Mouse (Mus musculus) kidney, postnatal 4 days (tissue): ENCODE data around the gene Zcchc12.

ENCODE experiments used
- DNase-seq, 2 experiments: peaks; one replicate each; pipeline ENCODE4 v3.0.0; 2021; ENCODE audit warnings: mixed read lengths in 2 of 2

Gene Zcchc12

GRCm38 (mm10) chrX:36195736-36196525 is at the start of gene Zcchc12:
TSS of gene Zcchc12 (plus strand) at chrX:36195904.
- DNase-seq = peak; percentile 43 to 52

DNA sequence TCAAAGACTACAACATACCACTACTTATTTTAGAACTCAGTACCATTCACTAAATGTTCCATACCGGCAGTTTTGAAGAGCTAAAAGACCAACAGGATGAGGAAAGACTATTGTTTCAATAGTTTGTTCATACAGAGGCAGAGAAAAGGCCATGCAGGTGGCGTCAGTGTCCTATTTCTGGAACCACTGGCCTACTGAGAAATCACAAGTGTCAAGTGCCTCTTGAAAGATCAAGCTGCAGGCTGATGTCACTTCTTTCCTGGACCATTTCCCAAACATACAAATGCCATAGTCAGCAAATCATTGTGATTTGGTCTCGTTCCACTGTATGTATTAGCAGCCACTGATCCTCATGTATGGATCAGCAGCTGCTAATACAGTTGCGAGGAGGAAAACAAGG is 49.0 kb upstream of the Zcchc12 start:
- no peak for DNase-seq

- DNase-seq = no peak
These were observed 45.6 kb upstream of the Zcchc12 start for GRCm38 (mm10) chrX:36150100-36150499.

GRCm38 (mm10) chrX:36156677-36157076 is 39.0 kb upstream of the Zcchc12 start:
- no peak for DNase-seq

- peak; percentile 52 to 61 for DNase-seq
These were observed 34.1 kb upstream of the Zcchc12 start for GRCm38 (mm10) chrX:36161567-36161966.

DNA sequence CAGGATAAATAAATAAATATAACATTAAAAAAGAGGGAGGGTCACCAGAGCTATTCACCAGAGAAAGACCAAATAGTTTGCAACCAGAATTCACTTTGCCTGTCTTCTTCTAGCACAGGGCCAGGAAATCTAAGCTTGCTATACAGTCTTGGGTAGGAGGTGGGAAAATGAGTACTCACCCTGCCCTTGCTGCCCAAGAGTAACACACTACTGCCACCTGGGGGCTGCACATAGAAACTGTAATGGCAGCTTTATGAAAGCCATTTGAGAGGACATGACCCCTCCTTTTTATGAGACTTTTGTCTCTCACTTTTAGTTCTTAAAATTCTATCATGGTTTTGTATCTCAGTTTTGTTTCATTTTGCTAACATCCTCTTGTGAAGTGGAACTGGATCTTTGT is 12.1 kb upstream of the Zcchc12 start:
- peak; percentile 75 to 76 for DNase-seq

DNA sequence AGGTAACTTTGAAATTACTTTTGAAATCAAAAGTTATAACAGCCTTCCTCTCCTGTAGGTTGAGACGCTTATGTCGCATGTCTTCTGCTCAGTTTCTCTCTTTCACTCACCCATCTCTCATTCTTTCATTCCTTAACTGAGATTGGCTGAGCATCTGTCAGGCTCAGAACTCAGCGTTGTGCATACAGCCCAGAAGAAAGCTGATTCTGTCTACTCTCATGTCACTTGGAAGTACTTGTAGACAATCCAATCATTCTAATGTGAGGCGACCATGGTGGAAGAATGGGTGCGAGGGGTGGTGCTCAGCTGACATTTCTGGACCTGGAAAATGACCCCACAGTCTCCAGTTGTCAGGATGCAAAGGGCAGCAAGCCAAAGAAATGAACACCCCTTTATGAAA is 9.7 kb upstream of the Zcchc12 start:
- DNase-seq = no peak

DNA sequence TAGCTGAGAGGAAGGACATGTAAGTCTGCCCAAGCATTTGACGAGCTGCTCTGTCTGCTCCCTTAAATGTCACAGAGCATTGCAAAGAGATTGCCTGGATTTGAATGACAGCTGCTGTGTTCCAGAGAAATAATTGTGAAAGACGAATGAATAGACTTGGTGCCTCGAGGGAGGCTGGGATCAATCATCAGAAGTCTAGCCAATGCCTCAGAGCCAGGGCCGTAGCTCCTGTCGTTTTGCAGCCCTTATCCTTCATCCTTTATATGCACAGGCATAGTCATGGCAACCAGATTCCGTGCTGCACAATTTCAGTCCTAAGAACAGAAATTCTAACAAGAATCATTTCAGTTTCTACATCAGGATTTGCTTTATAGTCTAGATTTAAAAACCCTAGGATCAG is 9.3 kb upstream of the Zcchc12 start:
- no peak for DNase-seq

DNA sequence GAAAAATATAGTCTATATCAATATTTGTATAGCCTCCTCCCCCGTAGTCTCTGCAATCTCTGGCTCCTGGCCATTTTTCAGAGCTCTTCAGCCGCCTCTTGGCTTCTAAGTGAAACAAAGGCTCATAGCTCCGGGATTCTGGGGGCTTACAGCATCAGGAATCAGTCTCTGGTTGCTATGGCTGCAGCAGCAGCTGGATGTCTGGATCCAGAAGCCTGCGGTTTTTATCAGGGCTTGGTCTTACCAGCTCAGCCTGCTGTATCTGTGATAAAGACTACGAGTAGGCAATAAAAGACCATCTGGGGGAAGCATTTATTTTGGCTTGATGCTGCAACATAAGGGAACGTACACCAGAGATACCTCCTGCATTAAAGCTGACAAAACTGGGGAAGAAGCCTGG is 1.8 kb upstream of the Zcchc12 start:
- peak; percentile 16 to 24 for DNase-seq

DNA sequence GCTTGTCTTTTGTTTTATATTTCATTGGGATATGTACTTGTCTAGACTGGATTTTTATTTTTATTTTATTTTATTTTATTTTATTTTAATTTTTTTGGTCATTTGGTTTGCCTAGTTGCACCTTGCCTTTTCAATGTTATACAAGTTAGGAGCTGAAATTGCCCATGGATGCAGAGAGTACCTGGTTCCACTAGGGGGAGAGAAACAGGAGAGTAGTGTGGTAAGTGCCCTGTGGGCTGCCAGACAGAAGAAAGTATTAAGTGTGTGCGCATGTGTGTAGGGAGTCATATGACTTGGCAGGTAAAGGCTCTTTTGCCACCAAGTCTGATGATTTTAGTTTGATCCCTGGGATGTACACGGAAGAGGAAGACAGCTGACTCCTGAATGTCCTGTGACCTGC is 13.8 kb downstream of the Zcchc12 start:
- DNase-seq = no peak

DNA sequence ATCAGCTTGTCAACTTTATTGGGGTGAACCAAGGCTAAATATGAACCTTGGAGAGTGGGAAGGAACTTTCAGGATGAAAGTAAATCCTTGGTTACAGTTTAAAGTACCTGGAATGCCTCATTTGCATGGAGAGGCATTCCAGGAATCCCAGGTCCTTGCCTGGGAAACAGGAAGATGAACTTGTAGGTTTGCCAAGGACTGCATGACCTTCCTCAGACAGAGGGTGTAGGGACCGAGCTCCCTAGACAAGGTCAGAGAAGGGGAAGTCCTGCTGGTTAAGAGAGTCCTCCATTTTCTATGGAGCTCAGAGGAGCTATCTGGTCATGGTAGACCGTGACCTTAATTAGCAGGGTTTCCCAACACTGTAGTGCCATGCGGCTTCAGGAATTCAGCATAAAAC is 15.5 kb downstream of the Zcchc12 start:
- DNase-seq = no peak

- no peak for DNase-seq
These were observed 25.7 kb downstream of the Zcchc12 start for GRCm38 (mm10) chrX:36221366-36221765.

- DNase-seq = peak; percentile 88 to 91
These were observed 30.1 kb downstream of the Zcchc12 start for GRCm38 (mm10) chrX:36225777-36226176.

GRCm38 (mm10) chrX:36226577-36226976 is 30.9 kb downstream of the Zcchc12 start:
- peak; percentile 69 to 74 for DNase-seq

GRCm38 (mm10) chrX:36228861-36229260 is 33.2 kb downstream of the Zcchc12 start:
- peak; percentile 16 to 41 for DNase-seq

GRCm38 (mm10) chrX:36229273-36229672 is 33.6 kb downstream of the Zcchc12 start:
- peak; percentile 6 to 11 for DNase-seq

GRCm38 (mm10) chrX:36235652-36236051 is 39.9 kb downstream of the Zcchc12 start:
- DNase-seq = no peak
